Mouse (Mus musculus) lung, postnatal 0 days (tissue): ENCODE results near the gene Hlx. TPM values are rescaled to one million over a fixed set of nuclear protein-coding genes. Genes with fewer than 3 reads are reported as not detected.

Experiments used
- ATAC-seq: fragments of 200-750 bp; cut with Nextera tagmentation; 2 replicates; pipeline ENCODE4 v1.8.0; 2017; ENCODE audit warnings: moderate library complexity
- DNase-seq: peaks from one replicate; pipeline ENCODE4 v3.0.0-alpha.2; 2016; ENCODE audit warnings: low spot score
- H3K27ac ChIP-seq: fragments of 300-500 bp; sonication (generic); 2 replicates; pipeline ENCODE4 v1.5.1; 2014; ENCODE audit warnings: antibody characterized with exemption, mild to moderate bottlenecking, low read length, mixed read lengths
- H3K27me3 ChIP-seq: fragments of 300-500 bp; sonication (generic); replicated peaks from 2 replicates; pipeline ENCODE4 v1.6.1; 2014; ENCODE audit warnings: low read length, mixed read lengths; ENCODE audit not compliant: insufficient read depth
- H3K36me3 ChIP-seq: fragments of 300-500 bp; sonication (generic); 2 replicates; pipeline ENCODE4 v1.6.1; 2014; ENCODE audit warnings: low read length, mixed read lengths; ENCODE audit not compliant: insufficient read depth
- H3K4me1 ChIP-seq: fragments of 300-500 bp; sonication (generic); 2 replicates; pipeline ENCODE4 v1.6.1; 2014; ENCODE audit warnings: antibody characterized with exemption, low read depth, low read length, mixed read lengths; ENCODE audit not compliant: insufficient read depth
- H3K4me2 ChIP-seq: fragments of 300-500 bp; sonication (generic); replicated peaks from 2 replicates; pipeline ENCODE4 v1.6.1; 2014; ENCODE audit warnings: low read depth, mild to moderate bottlenecking, low read length, moderate library complexity, mixed read lengths
- H3K4me3 ChIP-seq: fragments of 300-500 bp; sonication (generic); 2 replicates; pipeline ENCODE4 v1.5.1; 2014; ENCODE audit warnings: low read depth, low read length
- H3K9ac ChIP-seq: fragments of 300-500 bp; sonication (generic); replicated peaks from 2 replicates; pipeline ENCODE4 v1.6.1; 2014; ENCODE audit warnings: low read depth, mild to moderate bottlenecking
- H3K9me3 ChIP-seq: fragments of 300-500 bp; sonication (generic); 2 replicates; pipeline ENCODE4 v1.6.1; 2016; ENCODE audit warnings: low read length, mixed read lengths
- CTCF ChIP-seq: IDR thresholded peaks from 2 replicates; pipeline ENCODE4 v1.5.1; 2016; ENCODE audit warnings: antibody characterized with exemption, mild to moderate bottlenecking
- EP300 ChIP-seq: IDR thresholded peaks from 2 replicates; pipeline ENCODE4 v1.6.1; 2016; ENCODE audit warnings: antibody characterized with exemption, mild to moderate bottlenecking, control low read depth
- WGBS: fragments of 180-500 bp; shearing (Covaris S2); extraction: QIAGEN DNeasy Blood & Tissue Kit; methylation state at CpG from one replicate; pipeline ENCODE4 v1.1.7; 2014; 5-methylcytosine and 5-hydroxymethylcytosine counted together
- polyA plus RNA-seq: library from polyadenylated mRNA; unstranded; fragments of >200 nt; fragmentation: Nextera tagmentation; extraction: Ambion mirVana; gene quantifications from 2 replicates; pipeline ENCODE4 v1.2.1, GENCODE M21; 2015

Gene Hlx
- polyA plus RNA-seq, 1 experiment from 2014 or later, result 34.2 TPM

DNA sequence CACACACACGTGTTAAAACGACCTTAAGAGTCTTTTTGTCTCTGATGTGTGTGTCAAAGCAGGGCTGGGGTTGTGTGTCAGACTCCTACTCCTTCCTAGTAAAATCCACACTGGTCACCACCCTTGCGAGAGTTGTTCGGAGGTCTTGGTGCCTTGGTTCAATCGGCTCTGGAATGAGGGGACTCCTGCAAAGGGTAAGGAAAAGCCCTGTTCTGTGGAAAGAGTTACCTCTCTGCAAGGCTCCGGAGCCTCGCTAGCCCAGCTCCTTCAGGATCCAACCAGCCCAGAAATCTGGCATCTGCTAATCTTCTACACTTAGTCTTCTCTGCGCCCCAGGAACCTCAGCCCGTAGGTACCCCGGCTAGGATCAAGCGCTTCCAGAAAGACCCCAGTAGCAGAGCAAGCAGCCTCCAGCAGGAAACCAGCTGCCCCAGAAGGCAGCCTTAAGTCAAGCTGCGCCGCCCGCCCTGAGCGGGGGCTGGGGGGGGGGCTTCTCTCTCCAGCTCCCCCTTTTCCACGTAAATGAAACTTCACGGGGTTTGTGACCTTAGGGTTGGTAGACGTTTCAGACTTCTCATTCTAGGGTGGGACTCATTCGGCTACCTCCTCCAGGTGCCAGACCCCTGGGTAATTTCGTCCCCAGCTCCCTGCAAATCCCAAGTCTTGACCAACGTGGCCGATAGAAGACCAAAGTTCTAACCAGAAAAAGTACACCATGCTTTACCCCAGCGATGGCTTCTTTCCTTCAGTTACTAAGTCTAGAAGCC is 7.7 kb downstream of the Hlx start:
- no peak overlapping the region for H3K4me3 ChIP-seq
- no peaks in the 10 kb centered on the region for H3K9me3 ChIP-seq
- peaks cover 44% of the 10 kb centered on the region for H3K27me3 ChIP-seq
- H3K9ac ChIP-seq, result no peak overlapping the region
- no peak for TF ChIP-seq EP300
- no peak for TF ChIP-seq CTCF
- peaks cover 8% of the 10 kb centered on the region; the same call in 1 of the 2 replicates for H3K4me1 ChIP-seq
- H3K4me2 ChIP-seq, result no peak overlapping the region
- ATAC-seq (no peak), DNase-seq (no peak)
- 41% methylated on average over 23 of the region's 23 CpGs for WGBS
- no peak overlapping the region for H3K27ac ChIP-seq
- H3K36me3 ChIP-seq, result peaks cover 12% of the 10 kb centered on the region; the same call in 1 of the 2 replicates

DNA sequence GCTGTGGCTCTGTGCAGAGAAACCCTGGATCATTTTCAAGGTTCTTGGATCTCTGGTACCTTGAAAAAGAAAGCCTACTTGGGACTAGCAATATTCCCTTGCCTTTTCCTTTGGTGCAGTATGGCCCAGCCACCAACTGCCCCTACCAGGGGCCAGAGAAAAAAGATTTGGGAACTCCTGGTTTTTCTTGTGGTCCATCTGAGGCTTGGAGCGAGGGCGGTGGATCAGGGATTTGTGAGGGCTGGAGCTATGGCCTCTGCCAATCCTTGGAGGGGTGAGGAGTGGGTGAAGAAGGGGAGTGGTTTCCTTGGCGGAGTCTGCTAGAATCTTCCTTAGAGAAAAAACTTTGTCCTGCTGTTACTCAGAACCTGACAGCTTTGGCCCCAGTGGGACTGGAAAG is 8.5 kb downstream of the Hlx start:
- peaks cover 4% of the 10 kb centered on the region; the same call in 1 of the 2 replicates for H3K4me1 ChIP-seq
- no peak overlapping the region for H3K9ac ChIP-seq
- H3K4me2 ChIP-seq, result no peak overlapping the region
- no peak for TF ChIP-seq CTCF
- no peak for TF ChIP-seq EP300
- no peak overlapping the region for H3K4me3 ChIP-seq
- peaks cover 12% of the 10 kb centered on the region; the same call in 1 of the 2 replicates for H3K36me3 ChIP-seq
- ATAC-seq, result no peak
- 51% methylated on average over 3 of the region's 3 CpGs for WGBS
- no peak overlapping the region for H3K27ac ChIP-seq
- H3K27me3 ChIP-seq, result peaks cover 53% of the 10 kb centered on the region
- no peak for DNase-seq
- H3K9me3 ChIP-seq, result no peaks in the 10 kb centered on the region

- WGBS, result 17% methylated on average over 9 of the region's 9 CpGs
Measured at GRCm38 (mm10) chr1:184721121-184721520, 11.3 kb downstream of the Hlx start.

GRCm38 (mm10) chr1:184720162-184721025 is 12.0 kb downstream of the Hlx start:
- Histone ChIP-seq H3K9me3 (no peaks in the 10 kb centered on the region), H3K9ac (no peak overlapping the region), H3K4me2 (no peak overlapping the region), H3K36me3 (no peaks in the 10 kb centered on the region), H3K4me1 (0 out of 2 replicates have a peak, but pooled peaks cover 6% of the 10 kb centered on the region), H3K27me3 (peaks cover 77% of the 10 kb centered on the region), H3K4me3 (no peak overlapping the region; the same call in 1 of the 2 replicates), H3K27ac (no peak overlapping the region)
- no peak for DNase-seq
- ATAC-seq, result no peak
- 11% methylated on average over 26 of the region's 26 CpGs for WGBS
- no peak for TF ChIP-seq CTCF
- TF ChIP-seq EP300, result no peak

More at GRCm38 (mm10) chr1:184721121-184721520, 11.3 kb downstream of the Hlx start:
- 0 out of 2 replicates have a peak, but pooled peaks cover 6% of the 10 kb centered on the region for H3K4me1 ChIP-seq
- no peak overlapping the region for H3K4me2 ChIP-seq
- H3K4me3 ChIP-seq, result no peak overlapping the region
- no peaks in the 10 kb centered on the region; the same call in 1 of the 2 replicates for H3K36me3 ChIP-seq
- no peak overlapping the region for H3K27ac ChIP-seq
- DNase-seq (no peak), ATAC-seq (no peak)
- no peak overlapping the region for H3K9ac ChIP-seq
- no peak for TF ChIP-seq EP300
- TF ChIP-seq CTCF, result no peak
- peaks cover 70% of the 10 kb centered on the region for H3K27me3 ChIP-seq
- no peaks in the 10 kb centered on the region for H3K9me3 ChIP-seq

DNA sequence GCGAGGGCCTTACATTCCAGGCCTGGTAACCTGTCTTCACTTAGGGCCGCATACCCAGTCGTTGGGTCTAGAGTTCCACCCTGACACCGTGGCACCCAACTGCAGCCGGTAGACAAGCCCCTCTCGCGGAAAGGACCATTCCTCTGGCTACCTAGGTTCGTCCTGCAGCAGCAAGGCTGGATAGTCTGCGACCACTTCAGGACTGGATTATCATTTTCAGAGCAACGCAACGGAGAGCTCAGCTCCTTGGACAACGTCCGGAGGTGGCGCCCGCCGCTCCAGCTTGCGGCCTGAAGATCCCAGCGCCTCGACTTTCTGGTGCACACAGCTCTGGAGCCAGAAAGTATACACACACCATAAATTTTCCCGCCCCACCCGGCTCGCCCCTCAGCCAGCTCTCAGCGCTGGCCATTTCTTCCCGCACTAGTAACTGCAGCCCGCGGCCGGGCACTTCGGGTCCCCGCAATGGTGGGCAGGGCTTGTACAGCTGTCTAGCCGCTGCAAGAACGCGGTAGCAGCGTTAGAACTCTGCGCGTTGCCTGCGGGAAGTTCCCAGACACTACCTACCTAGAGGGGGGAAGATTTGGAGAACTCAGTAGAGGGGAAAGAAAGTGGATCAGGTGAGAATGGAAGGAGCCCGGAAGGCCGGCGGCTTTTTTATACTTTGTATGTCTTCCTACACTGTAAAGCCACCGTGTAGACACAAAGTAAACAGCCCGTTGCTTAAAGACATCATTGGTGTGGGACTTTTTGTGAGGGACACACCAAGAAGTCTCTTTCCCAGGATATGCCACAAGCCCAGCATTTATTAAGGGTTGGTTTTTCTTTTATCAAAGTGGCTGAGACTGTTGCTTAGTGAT is 13.9 kb downstream of the Hlx start:
- peaks cover 77% of the 10 kb centered on the region for H3K27me3 ChIP-seq
- H3K36me3 ChIP-seq, result no peaks in the 10 kb centered on the region
- no peak for DNase-seq
- no peak for ATAC-seq
- peak overlapping the region; percentile 47 for H3K4me2 ChIP-seq
- no peaks in the 10 kb centered on the region for H3K9me3 ChIP-seq
- H3K4me3 ChIP-seq, result peak overlapping the region; percentile 25; the same call in 1 of the 2 replicates
- no peak overlapping the region for H3K27ac ChIP-seq
- WGBS, result 6% methylated on average over 41 of the region's 41 CpGs
- 0 out of 2 replicates have a peak, but pooled peaks cover 6% of the 10 kb centered on the region for H3K4me1 ChIP-seq
- TF ChIP-seq CTCF (0 out of 2 replicates have a peak, but pooled peaks have one; percentile 19), EP300 (no peak)
- no peak overlapping the region for H3K9ac ChIP-seq
